Mouse (Mus musculus) limb, embryonic 13.5 days (tissue): ENCODE measurements around the gene Sh3d19. TPM values are rescaled to one million over a fixed set of nuclear protein-coding genes. Genes with fewer than 3 reads are reported as not detected.
A peak's percentile ranks its signal among the peaks of the same experiment; 100 is the strongest.

Experiments used
- ATAC-seq: fragments of 200-750 bp; cut with Nextera tagmentation; 2 replicates; pipeline ENCODE4 v1.8.0; 2017; ENCODE audit warnings: low read depth, moderate number of reproducible peaks, moderate TSS enrichment; ENCODE audit not compliant: low FRiP score
- H3K27ac ChIP-seq: fragments of 300-500 bp; sonication (generic); 2 replicates; pipeline ENCODE4 v1.5.1; 2015; ENCODE audit warnings: inconsistent platforms, mild to moderate bottlenecking, moderate library complexity
- H3K27me3 ChIP-seq: fragments of 300-500 bp; sonication (generic); 2 replicates; pipeline ENCODE4 v1.6.1; 2015; ENCODE audit warnings: mild to moderate bottlenecking, inconsistent platforms
- H3K36me3 ChIP-seq: fragments of 300-500 bp; sonication (generic); 2 replicates; pipeline ENCODE4 v1.6.1; 2015; ENCODE audit warnings: inconsistent platforms, mild to moderate bottlenecking, moderate library complexity
- H3K4me1 ChIP-seq: fragments of 300-500 bp; sonication (generic); 2 replicates; pipeline ENCODE4 v1.6.1; 2015; ENCODE audit warnings: inconsistent platforms
- H3K4me2 ChIP-seq: fragments of 300-500 bp; sonication (generic); replicated peaks from 2 replicates; pipeline ENCODE4 v1.6.1; 2015; ENCODE audit warnings: inconsistent platforms, mild to moderate bottlenecking, moderate library complexity
- H3K4me3 ChIP-seq: fragments of 300-500 bp; sonication (generic); 2 replicates; pipeline ENCODE4 v1.5.1; 2015; ENCODE audit warnings: moderate library complexity, mild to moderate bottlenecking, inconsistent platforms
- H3K9ac ChIP-seq: fragments of 300-500 bp; sonication (generic); 2 replicates; pipeline ENCODE4 v1.6.1; 2015; ENCODE audit warnings: mild to moderate bottlenecking, inconsistent platforms
- H3K9me3 ChIP-seq: fragments of 300-500 bp; sonication (generic); 2 replicates; pipeline ENCODE4 v1.6.1; 2016; ENCODE audit warnings: inconsistent platforms
- WGBS: fragments of 180-500 bp; shearing (Covaris S2); methylation state at CpG from one replicate; pipeline ENCODE4 v1.1.7; 2015; 5-methylcytosine and 5-hydroxymethylcytosine counted together
- polyA plus RNA-seq: library from polyadenylated mRNA; unstranded; fragments of >200 nt; fragmentation: Nextera tagmentation; extraction: Ambion mirVana; gene quantifications from 2 replicates; pipeline ENCODE4 v1.2.1, GENCODE M21; 2015

Gene Sh3d19
- polyA plus RNA-seq = 16.1 and 18.6 TPM in 2 replicates

DNA sequence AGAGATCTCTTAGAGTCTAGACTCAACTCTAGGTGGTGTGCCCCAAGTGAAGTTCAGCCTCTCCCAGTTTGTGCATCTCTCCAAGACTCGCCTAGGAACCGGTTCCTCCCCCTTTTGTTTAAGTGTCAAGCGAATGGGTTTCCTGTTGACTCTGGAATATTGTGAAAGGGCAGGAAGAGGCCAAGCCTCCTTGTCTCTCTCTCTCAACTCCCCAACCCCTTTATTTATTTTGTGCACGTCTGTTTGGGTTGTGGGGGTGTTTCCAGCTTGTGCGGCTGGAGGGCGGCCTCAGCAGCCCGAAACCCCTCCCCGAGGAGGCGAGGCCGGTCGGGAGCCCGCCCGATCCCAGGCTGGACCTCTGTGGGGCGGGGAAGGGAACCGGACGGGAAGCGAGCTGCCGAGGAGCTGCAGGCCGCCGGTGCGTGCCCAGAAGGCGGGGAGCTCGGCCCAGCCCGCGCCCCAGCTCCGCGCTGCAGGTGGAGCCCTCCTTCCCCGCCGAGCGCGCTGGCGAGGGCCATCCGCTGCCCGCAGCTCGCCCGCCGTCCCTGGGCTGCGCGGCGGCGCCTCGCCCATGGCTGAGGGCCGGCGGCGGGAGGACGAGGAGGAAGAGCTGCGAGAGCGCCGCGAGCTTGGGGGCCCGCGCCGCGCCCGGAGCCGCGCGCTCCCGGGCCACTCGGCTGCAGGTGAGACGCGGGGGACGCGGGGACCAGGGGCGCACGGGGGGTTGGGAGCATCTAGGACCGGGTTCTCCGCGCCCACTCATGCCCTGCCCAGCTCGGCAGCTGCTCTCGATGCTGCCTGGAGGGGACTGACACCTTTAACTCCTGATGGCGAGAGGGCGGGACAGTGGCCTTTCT lies at the start of gene Sh3d19:
Sh3d19 (plus strand) TSS at position 368 of the 857 bp plus-strand sequence.
- H3K27ac ChIP-seq = peak within 1 kb of the TSS; percentile 48; the same call in 1 of the 2 replicates
- H3K9me3 ChIP-seq = no peaks in the 10 kb centered on the region
- H3K4me3 ChIP-seq = peak within 1 kb of the TSS; percentile 84
- WGBS = under 1% methylated on average over 69 of the region's 73 CpGs
- no peaks in the 10 kb centered on the region for H3K36me3 ChIP-seq
- ATAC-seq = peak; percentile 91
- peak within 1 kb of the TSS; percentile 89 for H3K9ac ChIP-seq
- H3K27me3 ChIP-seq = no peaks in the 10 kb centered on the region
- peak within 1 kb of the TSS; percentile 80 for H3K4me2 ChIP-seq
- H3K4me1 ChIP-seq = peaks cover 20% of the 10 kb centered on the region

DNA sequence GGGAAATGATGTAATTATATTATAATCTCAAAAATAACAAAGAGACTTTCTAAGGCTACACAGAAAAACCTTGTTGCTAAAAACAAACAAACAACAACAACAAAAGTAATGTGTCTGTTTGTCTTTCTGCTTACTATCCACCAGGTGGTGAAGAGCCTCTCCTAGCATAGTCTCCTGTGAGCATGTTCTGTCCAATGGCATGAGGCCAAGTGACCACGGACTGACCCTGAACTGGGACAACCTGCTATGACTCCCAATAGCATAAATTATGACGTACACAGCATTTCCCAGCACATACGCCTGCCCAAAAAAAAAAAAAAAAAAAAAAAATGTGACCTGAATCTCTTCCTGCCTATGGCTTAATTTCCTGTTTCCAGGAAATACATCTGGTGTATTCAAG lies 48.6 kb upstream of the Sh3d19 start:
- Histone ChIP-seq H3K27me3 (no peaks in the 10 kb centered on the region), H3K4me3 (no peak overlapping the region), H3K9me3 (no peaks in the 10 kb centered on the region), H3K9ac (no peak overlapping the region), H3K36me3 (no peaks in the 10 kb centered on the region), H3K4me1 (peaks cover 11% of the 10 kb centered on the region), H3K27ac (no peak overlapping the region), H3K4me2 (no peak overlapping the region)
- ATAC-seq = no peak; the same call in 1 of the 2 replicates
- WGBS = 77% methylated on average over 3 of the region's 3 CpGs

DNA sequence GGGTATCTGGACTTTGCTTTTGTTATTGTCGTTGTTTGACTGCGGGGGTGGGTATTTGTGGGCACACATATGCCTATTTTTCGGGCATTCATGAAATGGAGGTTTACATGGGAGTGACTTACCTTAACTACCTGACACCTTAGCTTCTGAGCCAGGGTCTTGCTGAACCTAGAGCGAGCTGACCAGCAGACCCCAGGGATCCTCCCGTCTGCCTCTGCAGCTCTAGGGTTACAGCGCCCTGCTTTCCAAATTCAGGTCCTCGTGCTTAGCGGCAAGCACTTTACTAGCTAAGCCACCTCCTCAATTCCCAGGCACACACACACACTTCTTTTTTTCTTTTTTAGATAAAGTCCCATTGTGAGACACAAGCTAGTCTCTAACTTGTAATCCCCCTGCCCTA lies 47.6 kb upstream of the Sh3d19 start:
- no peaks in the 10 kb centered on the region for H3K36me3 ChIP-seq
- H3K27ac ChIP-seq = no peak overlapping the region
- ATAC-seq = no peak
- peak overlapping the region; percentile 52; the same call in 1 of the 2 replicates for H3K4me2 ChIP-seq
- no peaks in the 10 kb centered on the region for H3K9me3 ChIP-seq
- H3K4me1 ChIP-seq = peaks cover 21% of the 10 kb centered on the region
- WGBS = 49% methylated on average over 8 of the region's 8 CpGs
- no peak overlapping the region for H3K4me3 ChIP-seq
- H3K27me3 ChIP-seq = no peaks in the 10 kb centered on the region
- no peak overlapping the region for H3K9ac ChIP-seq

DNA sequence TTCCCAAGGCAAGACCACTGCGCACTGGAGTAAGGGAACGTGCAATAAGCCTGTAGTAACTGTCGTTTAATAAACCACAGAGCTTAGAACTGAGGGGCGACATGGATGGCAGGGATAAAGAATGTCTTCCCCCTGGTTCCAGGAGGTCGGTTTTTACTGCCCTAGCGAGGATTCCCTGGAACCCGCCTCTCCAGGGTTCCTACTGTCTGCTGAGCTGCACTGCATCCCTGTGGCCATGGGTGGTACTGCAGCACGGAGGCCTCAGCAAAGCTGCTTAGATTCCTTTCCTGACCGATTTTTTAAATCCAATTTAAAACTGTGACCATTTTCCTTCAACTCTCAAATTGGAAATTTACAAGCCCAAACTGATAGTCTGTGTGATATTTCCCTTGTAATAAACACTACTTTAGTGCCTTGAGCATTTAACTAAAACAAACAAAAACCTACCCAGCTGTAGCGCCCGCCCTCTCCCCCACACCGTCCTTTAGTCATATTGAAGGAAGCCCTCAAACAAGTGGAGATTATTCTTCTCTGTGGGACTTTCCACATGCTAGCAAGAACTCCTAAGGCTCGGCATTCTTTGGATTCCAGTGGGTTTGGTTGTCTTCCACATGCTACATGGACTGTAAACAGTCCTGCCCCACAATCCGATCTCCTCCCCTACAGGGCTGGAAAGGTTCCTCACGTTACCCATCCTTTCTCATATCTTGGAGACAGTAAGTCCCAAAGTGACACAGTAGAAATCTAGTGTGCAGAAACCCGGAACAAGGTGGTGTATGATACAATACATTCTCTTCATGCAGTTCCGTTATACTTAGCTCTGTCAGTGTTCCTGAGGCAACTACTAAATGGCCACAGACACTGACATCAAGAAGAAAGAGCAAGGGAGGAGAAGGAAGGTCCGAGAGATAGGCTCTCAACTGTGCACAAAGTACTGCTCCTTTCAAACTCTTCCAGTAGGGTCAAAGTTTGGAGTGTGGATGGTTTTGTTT lies 46.7 kb upstream of the Sh3d19 start:
- peak overlapping the region; percentile 52 for H3K4me2 ChIP-seq
- peaks cover 21% of the 10 kb centered on the region for H3K4me1 ChIP-seq
- H3K36me3 ChIP-seq = no peaks in the 10 kb centered on the region
- H3K27me3 ChIP-seq = no peaks in the 10 kb centered on the region
- ATAC-seq = peak; percentile 41; the same call in 1 of the 2 replicates
- 43% methylated on average over 18 of the region's 18 CpGs for WGBS
- peak overlapping the region; percentile 36; the same call in 1 of the 2 replicates for H3K9ac ChIP-seq
- H3K27ac ChIP-seq = no peak overlapping the region
- peak overlapping the region; percentile 14; the same call in 1 of the 2 replicates for H3K4me3 ChIP-seq
- H3K9me3 ChIP-seq = no peaks in the 10 kb centered on the region

DNA sequence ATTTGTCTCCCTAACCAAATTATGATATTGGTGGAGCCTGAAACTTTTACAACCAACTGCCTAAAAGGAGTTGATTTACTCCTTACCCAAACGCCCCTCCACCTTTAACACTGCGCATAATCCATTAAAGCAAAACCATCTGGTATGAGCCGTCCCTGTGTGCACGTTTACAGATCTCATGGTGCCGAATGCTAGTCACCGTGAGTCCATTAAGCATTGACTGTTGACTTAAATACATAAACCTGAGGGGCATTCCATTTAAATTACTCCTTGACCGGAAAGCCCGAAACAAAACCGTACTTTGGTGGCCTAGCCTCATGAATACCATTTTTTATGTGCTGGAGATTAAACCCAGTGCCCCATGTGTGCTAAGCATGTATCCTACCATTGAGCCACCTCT lies 43.6 kb upstream of the Sh3d19 start:
- Histone ChIP-seq H3K27me3 (no peaks in the 10 kb centered on the region), H3K4me3 (no peak overlapping the region), H3K9ac (no peak overlapping the region), H3K4me1 (peaks cover 21% of the 10 kb centered on the region), H3K27ac (no peak overlapping the region), H3K4me2 (no peak overlapping the region), H3K9me3 (no peaks in the 10 kb centered on the region), H3K36me3 (no peaks in the 10 kb centered on the region)
- 13% methylated on average over 9 of the region's 9 CpGs for WGBS
- no peak for ATAC-seq

DNA sequence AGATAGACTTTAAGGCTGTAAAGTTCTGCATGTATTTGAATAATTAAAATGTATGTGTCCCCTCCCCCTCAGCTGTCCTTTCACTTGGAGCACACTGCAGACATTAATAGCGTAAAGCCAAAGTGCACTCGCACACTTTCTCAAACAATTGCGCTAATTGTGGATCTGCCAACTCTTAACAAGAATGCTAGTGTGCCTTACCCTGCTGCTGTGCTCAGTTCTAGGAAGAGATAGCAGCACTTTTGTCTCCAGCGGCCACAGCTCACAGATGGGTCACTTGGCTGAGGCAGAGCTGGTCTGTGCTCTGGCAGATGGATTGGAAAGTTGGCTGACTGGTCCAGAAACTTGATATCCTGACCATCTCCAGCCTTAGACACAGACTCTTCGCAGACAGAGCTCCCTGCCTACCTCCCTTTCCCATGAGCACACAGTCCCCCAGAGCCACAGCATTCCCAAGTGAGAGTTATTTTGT lies 42.7 kb upstream of the Sh3d19 start:
- H3K27ac ChIP-seq = no peak overlapping the region
- H3K36me3 ChIP-seq = no peaks in the 10 kb centered on the region
- H3K4me1 ChIP-seq = peaks cover 21% of the 10 kb centered on the region
- H3K4me2 ChIP-seq = no peak overlapping the region
- 0 out of 2 replicates have a peak, but pooled peaks have one; percentile 14 for ATAC-seq
- 69% methylated on average over 5 of the region's 5 CpGs for WGBS
- H3K9ac ChIP-seq = no peak overlapping the region
- no peaks in the 10 kb centered on the region for H3K9me3 ChIP-seq
- H3K4me3 ChIP-seq = no peak overlapping the region
- no peaks in the 10 kb centered on the region for H3K27me3 ChIP-seq

DNA sequence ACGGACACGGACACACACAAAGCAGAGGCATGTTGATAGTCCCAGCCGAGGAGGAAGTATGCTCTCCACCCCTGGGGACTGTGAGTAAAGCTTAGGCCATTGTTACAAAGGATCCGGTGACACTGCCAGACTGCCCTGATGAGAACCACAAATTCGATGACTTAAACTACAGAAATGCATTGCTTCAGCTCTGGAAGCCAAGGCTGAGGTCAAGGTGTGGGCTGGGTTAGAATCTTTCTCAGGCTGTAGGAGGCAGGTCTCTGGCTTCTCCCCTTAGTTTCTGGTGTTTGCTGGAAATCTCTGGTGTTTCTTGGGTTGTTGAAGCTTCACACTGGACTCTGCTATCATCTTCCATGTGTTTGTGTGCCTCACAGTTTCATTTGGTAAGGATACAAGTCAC lies 41.2 kb upstream of the Sh3d19 start:
- ATAC-seq = no peak
- Histone ChIP-seq H3K27me3 (no peaks in the 10 kb centered on the region), H3K4me1 (peaks cover 12% of the 10 kb centered on the region), H3K9ac (no peak overlapping the region), H3K9me3 (no peaks in the 10 kb centered on the region), H3K4me3 (no peak overlapping the region), H3K4me2 (no peak overlapping the region), H3K27ac (no peak overlapping the region), H3K36me3 (no peaks in the 10 kb centered on the region)
- WGBS = 83% methylated on average over 5 of the region's 5 CpGs

DNA sequence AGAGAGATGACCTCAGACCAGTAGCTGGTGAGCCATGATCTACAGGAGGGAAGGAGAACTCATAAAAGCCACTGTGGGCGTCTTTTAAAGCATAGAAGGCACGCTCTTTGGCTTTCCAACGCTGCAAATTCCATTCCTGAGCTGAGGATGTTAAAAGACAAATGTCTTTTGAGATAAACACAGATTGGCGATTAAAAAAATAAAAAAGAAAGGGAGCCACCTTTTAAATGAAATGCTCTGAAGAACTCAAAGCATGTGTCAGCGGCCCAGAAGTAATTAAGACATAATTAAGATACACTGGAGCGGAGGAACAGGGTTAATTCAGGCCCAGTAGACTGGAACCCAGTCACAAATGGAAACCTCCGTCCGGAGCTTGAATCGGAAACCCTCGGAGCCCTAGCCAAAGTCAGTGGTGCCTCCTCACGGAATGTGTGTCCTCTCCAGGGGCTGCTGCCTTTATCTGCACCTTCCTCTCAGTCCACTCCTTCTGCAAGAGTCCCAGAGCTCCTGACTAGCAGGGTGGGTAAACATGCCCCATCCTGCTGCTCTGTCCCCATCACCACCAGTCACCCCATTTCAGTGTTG lies 40.1 kb upstream of the Sh3d19 start:
- Histone ChIP-seq H3K4me1 (peaks cover 12% of the 10 kb centered on the region), H3K9ac (no peak overlapping the region), H3K4me2 (no peak overlapping the region), H3K27ac (no peak overlapping the region), H3K36me3 (no peaks in the 10 kb centered on the region), H3K9me3 (no peaks in the 10 kb centered on the region), H3K27me3 (no peaks in the 10 kb centered on the region), H3K4me3 (no peak overlapping the region)
- WGBS = 76% methylated on average over 11 of the region's 11 CpGs
- no peak for ATAC-seq

DNA sequence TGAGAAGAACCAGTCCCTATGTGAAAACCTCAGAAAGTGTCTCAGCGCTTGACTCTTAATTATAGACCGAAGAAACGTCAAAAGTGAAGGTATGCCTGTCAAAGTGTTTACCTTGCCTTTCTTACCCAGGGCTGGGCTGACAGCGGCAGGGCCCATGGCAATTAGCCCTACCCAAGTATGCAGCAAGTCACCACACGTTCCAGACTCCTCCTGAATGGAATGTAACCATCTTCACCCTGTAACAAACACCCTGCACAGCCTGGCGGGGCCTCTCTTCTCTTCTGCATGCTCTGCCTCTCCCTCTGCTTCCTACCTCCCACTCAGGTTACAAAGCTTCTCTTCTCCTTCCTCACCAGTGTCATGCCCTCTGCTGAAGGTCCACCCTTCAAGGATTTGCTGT lies 39.0 kb upstream of the Sh3d19 start:
- Histone ChIP-seq H3K4me2 (no peak overlapping the region), H3K9me3 (no peaks in the 10 kb centered on the region), H3K27ac (no peak overlapping the region), H3K4me3 (no peak overlapping the region), H3K9ac (no peak overlapping the region), H3K36me3 (no peaks in the 10 kb centered on the region), H3K4me1 (peaks cover 12% of the 10 kb centered on the region), H3K27me3 (no peaks in the 10 kb centered on the region)
- WGBS = 73% methylated on average over 6 of the region's 6 CpGs
- no peak for ATAC-seq

DNA sequence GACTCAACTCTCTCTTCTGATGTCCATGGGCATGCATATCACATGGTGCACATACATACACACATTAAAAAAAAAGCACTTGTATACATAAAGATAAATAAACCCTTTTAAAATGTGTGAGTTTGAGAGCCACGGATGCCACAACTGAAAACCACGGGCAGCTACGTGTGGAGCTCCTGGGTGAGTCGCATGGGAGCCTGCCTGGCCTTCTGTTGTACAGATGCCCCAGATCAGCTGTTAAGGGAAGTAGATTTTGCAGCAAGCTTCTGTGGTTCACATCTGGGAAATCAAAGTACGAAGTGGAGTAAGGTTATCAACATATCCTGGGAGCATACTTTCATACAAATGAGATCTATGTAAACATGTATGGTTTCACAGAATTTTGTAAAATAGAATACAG lies 37.3 kb upstream of the Sh3d19 start:
- H3K9ac ChIP-seq = no peak overlapping the region
- H3K4me1 ChIP-seq = no peaks in the 10 kb centered on the region
- no peak for ATAC-seq
- no peaks in the 10 kb centered on the region for H3K36me3 ChIP-seq
- H3K4me2 ChIP-seq = no peak overlapping the region
- no peak overlapping the region for H3K27ac ChIP-seq
- no peaks in the 10 kb centered on the region for H3K9me3 ChIP-seq
- no peaks in the 10 kb centered on the region for H3K27me3 ChIP-seq
- no peak overlapping the region for H3K4me3 ChIP-seq
- WGBS = 84% methylated on average over 5 of the region's 5 CpGs

DNA sequence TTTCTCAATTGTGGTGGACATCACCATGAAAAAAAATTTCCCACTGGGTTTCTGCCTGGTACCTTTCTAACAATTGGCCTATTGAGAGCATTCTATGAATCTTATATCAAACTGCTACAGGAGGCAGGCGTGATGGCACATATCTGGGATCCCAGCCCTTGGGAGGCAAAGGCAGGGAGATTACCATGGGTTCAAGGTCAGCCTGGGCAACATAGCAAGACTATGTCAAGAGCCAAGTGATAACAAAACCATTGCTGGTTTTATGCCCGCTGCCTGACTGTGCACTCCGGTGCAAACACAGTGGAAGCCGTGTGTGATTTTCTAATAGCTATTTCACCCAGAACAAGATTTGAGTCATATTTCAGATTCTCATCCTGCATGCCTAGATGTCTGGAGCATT lies 20.0 kb upstream of the Sh3d19 start:
- WGBS = 82% methylated on average over 4 of the region's 4 CpGs
- Histone ChIP-seq H3K27ac (no peak overlapping the region), H3K4me2 (no peak overlapping the region), H3K4me3 (no peak overlapping the region), H3K9me3 (peaks cover 4% of the 10 kb centered on the region; the same call in 1 of the 2 replicates), H3K4me1 (no peaks in the 10 kb centered on the region), H3K9ac (no peak overlapping the region), H3K36me3 (no peaks in the 10 kb centered on the region), H3K27me3 (no peaks in the 10 kb centered on the region)
- ATAC-seq = no peak
